ENCODE assay signal across 9 mouse cellular contexts in genomic region chr14:101352046-101353008, GRCm38 (mm10).
DNase-seq lines count a peak whose midpoint lies in the region; ATAC-seq lines count a peak whose summit lies in the region.
"Had no signal": no experiment of that assay in that cellular context is flagged by ENCODE, and none has a peak within 500 bp of the region (broad histone marks: within the 10 kb centered on the region; RNA-seq: fewer than 3 reads in every experiment).

No protein-coding gene starts in this region.

- DNase-seq in kidney, adult 18-20 months = no peak
- peak; percentile 91 for DNase-seq in embryo, embryonic 10.5 days (ENCODE audit: low spot score)
- DNase-seq in gastrocnemius, postnatal 14 days = peak; percentile 27
- DNase-seq in left cerebral cortex, adult 18-20 months (ENCODE audit: low spot score in 2 of 2) = peak; percentile 5 to 12
- DNase-seq in thymus, adult 18-20 months = no peak

- no peaks in the 10 kb centered on the region for H3K36me3 ChIP-seq in kidney, embryonic 15.5 days
- no peaks in the 10 kb centered on the region for H3K36me3 ChIP-seq in neural tube, embryonic 15.5 days
- no peaks in the 10 kb centered on the region for H3K36me3 ChIP-seq in liver, embryonic 12.5 days

- H3K4me3 ChIP-seq in kidney, embryonic 15.5 days (replicated peaks) = no peak overlapping the region
- H3K4me3 ChIP-seq in neural tube, embryonic 15.5 days (replicated peaks) = no peak overlapping the region
- no peak overlapping the region for H3K4me3 ChIP-seq in liver, embryonic 12.5 days
- H3K4me3 ChIP-seq: erythroblast, embryonic 14.5 days had no signal

- WGBS in kidney, embryonic 15.5 days = 39% methylated on average over 6 of the region's 6 CpGs
- WGBS in neural tube, embryonic 15.5 days = 8% methylated on average over 6 of the region's 6 CpGs
- WGBS in liver, embryonic 12.5 days (ENCODE audit: insufficient replicate concordance) = 49% methylated on average over 6 of the region's 6 CpGs

- H3K27me3 ChIP-seq in kidney, embryonic 15.5 days = no peaks in the 10 kb centered on the region
- no peaks in the 10 kb centered on the region for H3K27me3 ChIP-seq in neural tube, embryonic 15.5 days (replicated peaks)
- H3K27me3 ChIP-seq in liver, embryonic 12.5 days (replicated peaks) = no peaks in the 10 kb centered on the region

- no peaks in the 10 kb centered on the region for H3K9me3 ChIP-seq in kidney, embryonic 15.5 days (replicated peaks)
- no peaks in the 10 kb centered on the region for H3K9me3 ChIP-seq in neural tube, embryonic 15.5 days (replicated peaks)
- no peaks in the 10 kb centered on the region for H3K9me3 ChIP-seq in liver, embryonic 12.5 days (replicated peaks)

- ATAC-seq in kidney, embryonic 15.5 days (replicated peaks; ENCODE audit: low FRiP score) = peak; percentile 84
- ATAC-seq in neural tube, embryonic 15.5 days (ENCODE audit: low FRiP score) = peak; percentile 92
- no peak for ATAC-seq in liver, embryonic 12.5 days

- no peak overlapping the region for H3K27ac ChIP-seq in kidney, embryonic 15.5 days
- peak overlapping the region; percentile 74 for H3K27ac ChIP-seq in neural tube, embryonic 15.5 days (replicated peaks)
- H3K27ac ChIP-seq in liver, embryonic 12.5 days = no peak overlapping the region

- intact Hi-C loops in gastrocnemius, postnatal 14 days (cut with DNase I; ENCODE audit: low total_unique reads) = no loop called here

- H3K4me2 ChIP-seq in kidney, embryonic 15.5 days = no peak overlapping the region
- H3K4me2 ChIP-seq in neural tube, embryonic 15.5 days = peak overlapping the region; percentile 17; the same call in 1 of the 2 replicates
- no peak overlapping the region for H3K4me2 ChIP-seq in liver, embryonic 12.5 days

- 0 out of 2 replicates have a peak, but pooled peaks cover 3% of the 10 kb centered on the region for H3K4me1 ChIP-seq in kidney, embryonic 15.5 days
- peaks cover 14% of the 10 kb centered on the region for H3K4me1 ChIP-seq in neural tube, embryonic 15.5 days
- no peaks in the 10 kb centered on the region for H3K4me1 ChIP-seq in liver, embryonic 12.5 days

- no peak overlapping the region for H3K9ac ChIP-seq in kidney, embryonic 15.5 days
- H3K9ac ChIP-seq in neural tube, embryonic 15.5 days (replicated peaks) = no peak overlapping the region
- H3K9ac ChIP-seq in liver, embryonic 12.5 days = no peak overlapping the region

Comparison
In these comparisons a context has a peak if more than half of its experiments do, and no peak if none do; other contexts are left out.
1. DNase-seq: peak in embryo, embryonic 10.5 days (single experiment), gastrocnemius, postnatal 14 days (single experiment) and left cerebral cortex, adult 18-20 months (2 of 2); none in kidney, adult 18-20 months (single experiment) and thymus, adult 18-20 months (0 of 2).